Mouse (Mus musculus): ENCODE measurements at regions not wholly inside any gene's neighbourhood (a gene's known extent, or its start where the extent isn't known, plus 50 kb on each side); places are given as distances from the start of the nearest gene placed in this dataset.

- intact Hi-C loops (cut with DNase I; ENCODE audit: low total_unique reads), result no loop called here
- DNase-seq, result no peak
Observed at GRCm38 (mm10) chr19:60408436-60408835, 59.7 kb downstream of the Prlhr start.

- no peak for DNase-seq
Observed at GRCm38 (mm10) chr19:60399425-60399824, 68.7 kb downstream of the Prlhr start.

GRCm38 (mm10) chr19:60397666-60398065, 70.4 kb downstream of the Prlhr start:
- DNase-seq, result no peak
- intact Hi-C loops (cut with DNase I; ENCODE audit: low total_unique reads), result no loop called here

More at GRCm38 (mm10) chr19:60399425-60399824, 68.7 kb downstream of the Prlhr start:
- intact Hi-C loops (cut with DNase I; ENCODE audit: low total_unique reads), result no loop called here

GRCm38 (mm10) chr19:60396604-60397003, 71.5 kb downstream of the Prlhr start:
- intact Hi-C loops (cut with DNase I; ENCODE audit: low total_unique reads), result no loop called here
- no peak for DNase-seq

- intact Hi-C loops (cut with DNase I; ENCODE audit: low total_unique reads), result no loop called here
- no peak for DNase-seq
Observed at GRCm38 (mm10) chr19:60386563-60387241, 81.4 kb downstream of the Prlhr start.

- DNase-seq, result no peak
- intact Hi-C loops (cut with DNase I; ENCODE audit: low total_unique reads), result no loop called here
Observed at GRCm38 (mm10) chr19:60384721-60385120, 83.4 kb downstream of the Prlhr start.

- intact Hi-C loops (cut with DNase I; ENCODE audit: low total_unique reads), result no loop called here
- no peak for DNase-seq
Observed at GRCm38 (mm10) chr19:60382661-60383060, 85.4 kb downstream of the Prlhr start.

- DNase-seq, result no peak
- intact Hi-C loops (cut with DNase I; ENCODE audit: low total_unique reads), result no loop called here
Observed at GRCm38 (mm10) chr19:60379030-60379605, 89.0 kb downstream of the Prlhr start.

GRCm38 (mm10) chr19:60363988-60364599, 104.0 kb downstream of the Prlhr start:
- intact Hi-C loops (cut with DNase I; ENCODE audit: low total_unique reads), result no loop called here
- no peak for DNase-seq

GRCm38 (mm10) chr19:60344911-60345310, 118.4 kb upstream of the Fam204a start:
- intact Hi-C loops (cut with DNase I; ENCODE audit: low total_unique reads), result no loop called here
- no peak for DNase-seq

- intact Hi-C loops (cut with DNase I; ENCODE audit: low total_unique reads), result no loop called here
- DNase-seq, result peak; percentile 19
Observed at GRCm38 (mm10) chr19:60341485-60341884, 115.0 kb upstream of the Fam204a start.

- DNase-seq, result no peak
- intact Hi-C loops (cut with DNase I; ENCODE audit: low total_unique reads), result no loop called here
Observed at GRCm38 (mm10) chr19:60340234-60340633, 113.7 kb upstream of the Fam204a start.

GRCm38 (mm10) chr19:60334521-60334920, 108.0 kb upstream of the Fam204a start:
- intact Hi-C loops (cut with DNase I; ENCODE audit: low total_unique reads), result no loop called here
- no peak for DNase-seq

- intact Hi-C loops (cut with DNase I; ENCODE audit: low total_unique reads), result no loop called here
- DNase-seq, result no peak
Observed at GRCm38 (mm10) chr19:60328295-60328694, 101.8 kb upstream of the Fam204a start.

GRCm38 (mm10) chr19:60325612-60326011, 99.1 kb upstream of the Fam204a start:
- intact Hi-C loops (cut with DNase I; ENCODE audit: low total_unique reads), result no loop called here
- DNase-seq, result no peak

GRCm38 (mm10) chr19:60325112-60325511, 98.6 kb upstream of the Fam204a start:
- DNase-seq, result no peak
- intact Hi-C loops (cut with DNase I; ENCODE audit: low total_unique reads), result no loop called here

GRCm38 (mm10) chr19:60310591-60310990, 84.1 kb upstream of the Fam204a start:
- DNase-seq, result peak; percentile 56
- intact Hi-C loops (cut with DNase I; ENCODE audit: low total_unique reads), result loop anchor here (10.0 kb wide), 1 partner anchor 856 kb away; the partner anchor contains the start of gene Emx2

- DNase-seq, result no peak
- intact Hi-C loops (cut with DNase I; ENCODE audit: low total_unique reads), result no loop called here
Observed at GRCm38 (mm10) chr19:60302371-60302770, 75.9 kb upstream of the Fam204a start.

- intact Hi-C loops (cut with DNase I; ENCODE audit: low total_unique reads), result no loop called here
Observed at GRCm38 (mm10) chr19:60300891-60301290, 74.4 kb upstream of the Fam204a start.

GRCm38 (mm10) chr19:60290244-60290643, 63.7 kb upstream of the Fam204a start:
- intact Hi-C loops (cut with DNase I; ENCODE audit: low total_unique reads), result no loop called here
- no peak for DNase-seq

More at GRCm38 (mm10) chr19:60300891-60301290, 74.4 kb upstream of the Fam204a start:
- no peak for DNase-seq
